Mouse (Mus musculus) limb, embryonic 10.5 days (tissue): ENCODE results near the gene Vsir. TPM values are rescaled to one million over a fixed set of nuclear protein-coding genes. Genes with fewer than 3 reads are reported as not detected.

Experiments
- polyA plus RNA-seq: library from polyadenylated mRNA; unstranded; fragments of >200 nt; fragmentation: Nextera tagmentation; extraction: Ambion mirVana; gene quantifications from 2 replicates; pipeline ENCODE4 v1.2.1, GENCODE M21; 2016

Vsir gene
- polyA plus RNA-seq, 1 experiment from 2014 or later = 1.1 TPM

Other genes with a start within 250 kb of the Vsir start
- gene Spock2, start 240.6 kb upstream of the Vsir start, polyA plus RNA-seq = 1.1 and 2.0 TPM in 2 replicates
- 1.4 and 2.0 TPM in 2 replicates for gene Chst3, start 127.6 kb upstream of the Vsir start, polyA plus RNA-seq
- gene Psap, start 69.2 kb upstream of the Vsir start, polyA plus RNA-seq = 36.2 and 41.0 TPM in 2 replicates
- 0.53 and 0.65 TPM in 2 replicates for gene Gm17455, start 52.9 kb downstream of the Vsir start, polyA plus RNA-seq